ENCODE assay signal across 11 mouse cellular contexts in genomic region chr4:94557145-94557544, GRCm38 (mm10). TPM values are rescaled to one million over a fixed set of nuclear protein-coding genes. Genes with fewer than 3 reads are reported as not detected.
DNase-seq lines count a peak whose midpoint lies in the region; ATAC-seq and TF ChIP-seq lines count a peak whose summit lies in the region.
"Had no signal": no experiment of that assay in that cellular context is flagged by ENCODE, and none has a peak within 500 bp of the region (broad histone marks: within the 10 kb centered on the region; RNA-seq: fewer than 3 reads in every experiment).

No protein-coding gene starts in this region.

- no peak overlapping the region for H3K9ac ChIP-seq in kidney, embryonic 15.5 days
- H3K9ac ChIP-seq in heart, postnatal 0 days (replicated peaks; ENCODE audit: low read depth, low read length): no peak overlapping the region
- no peak overlapping the region for H3K9ac ChIP-seq in liver, postnatal 0 days (replicated peaks)

- no peaks in the 10 kb centered on the region for H3K9me3 ChIP-seq in kidney, embryonic 15.5 days (replicated peaks)
- H3K9me3 ChIP-seq in heart, postnatal 0 days (replicated peaks; ENCODE audit: control insufficient read depth, low read length): no peaks in the 10 kb centered on the region
- H3K9me3 ChIP-seq in liver, postnatal 0 days (ENCODE audit: low read length): no peaks in the 10 kb centered on the region

- ATAC-seq in kidney, embryonic 15.5 days (replicated peaks; ENCODE audit: low FRiP score): no peak
- no peak for ATAC-seq in heart, postnatal 0 days (ENCODE audit: insufficient read depth, low read depth)
- ATAC-seq in liver, postnatal 0 days: 0 out of 2 replicates have a peak, but pooled peaks have one; percentile 1
- no peak for ATAC-seq in megakaryocyte-erythroid progenitor cell, adult 5-6 weeks (replicated peaks; ENCODE audit: low FRiP score, low TSS enrichment, poor library complexity, severe bottlenecking)

- H3K4me2 ChIP-seq in kidney, embryonic 15.5 days: peak overlapping the region; percentile 63; the same call in 1 of the 2 replicates
- peak overlapping the region; percentile 79; the same call in 1 of the 2 replicates for H3K4me2 ChIP-seq in heart, postnatal 0 days (ENCODE audit: low read depth, low read length)
- H3K4me2 ChIP-seq in liver, postnatal 0 days (ENCODE audit: low read depth, low read length): peak overlapping the region; percentile 84; the same call in 1 of the 2 replicates

- H3K4me1 ChIP-seq in kidney, embryonic 15.5 days: peaks cover 9% of the 10 kb centered on the region; the same call in 1 of the 2 replicates
- peaks cover 10% of the 10 kb centered on the region for H3K4me1 ChIP-seq in kidney, adult 2 months (ENCODE audit: control insufficient read depth, insufficient read depth, low read length)
- H3K4me1 ChIP-seq in heart, postnatal 0 days (ENCODE audit: control insufficient read depth, insufficient read depth): peaks cover 8% of the 10 kb centered on the region; the same call in 1 of the 2 replicates
- peaks cover 13% of the 10 kb centered on the region for H3K4me1 ChIP-seq in liver, postnatal 0 days (ENCODE audit: insufficient read depth)

- no peak for TF ChIP-seq CTCF in kidney, adult 2 months (conservative IDR thresholded peaks at IDR 0.05; ENCODE audit: insufficient read depth, insufficient read length, low read depth, low read length)
- no peak for TF ChIP-seq CTCF in heart, postnatal 0 days (IDR thresholded peaks at IDR 0.05; ENCODE audit: low read depth)
- no peak for TF ChIP-seq CTCF in liver, postnatal 0 days (IDR thresholded peaks at IDR 0.05; ENCODE audit: low read depth)

- no peak overlapping the region for H3K4me3 ChIP-seq in kidney, embryonic 15.5 days (replicated peaks)
- no peak overlapping the region for H3K4me3 ChIP-seq in kidney, adult 2 months (ENCODE audit: insufficient read depth, low read depth, low read length)
- peak overlapping the region; percentile 100 for H3K4me3 ChIP-seq in heart, postnatal 0 days (ENCODE audit: low read depth, low read length)
- H3K4me3 ChIP-seq in liver, postnatal 0 days (ENCODE audit: low read depth, low read length): peak overlapping the region; percentile 94

- WGBS in kidney, embryonic 15.5 days: 73% methylated on average over 7 of the region's 7 CpGs
- WGBS in kidney, adult 2 months: 71% methylated on average over 7 of the region's 7 CpGs
- WGBS in heart, postnatal 0 days: 74% methylated on average over 7 of the region's 7 CpGs
- WGBS in liver, postnatal 0 days (ENCODE audit: insufficient replicate concordance): 81% methylated on average over 7 of the region's 7 CpGs

- no peaks in the 10 kb centered on the region for H3K36me3 ChIP-seq in kidney, embryonic 15.5 days
- H3K36me3 ChIP-seq in kidney, adult 2 months (ENCODE audit: control insufficient read depth, insufficient read depth, low read length): no peaks in the 10 kb centered on the region
- H3K36me3 ChIP-seq in heart, postnatal 0 days (replicated peaks; ENCODE audit: control insufficient read depth, insufficient read depth, low read length): no peaks in the 10 kb centered on the region
- H3K36me3 ChIP-seq in liver, postnatal 0 days (replicated peaks; ENCODE audit: insufficient read depth, low read length): no peaks in the 10 kb centered on the region

- no peaks in the 10 kb centered on the region for H3K27me3 ChIP-seq in kidney, embryonic 15.5 days
- no peaks in the 10 kb centered on the region for H3K27me3 ChIP-seq in kidney, adult 2 months (replicated peaks; ENCODE audit: control insufficient read depth, insufficient read depth, low read length)
- no peaks in the 10 kb centered on the region for H3K27me3 ChIP-seq in heart, postnatal 0 days (ENCODE audit: control insufficient read depth, insufficient read depth, low read length)
- H3K27me3 ChIP-seq in liver, postnatal 0 days (ENCODE audit: insufficient read depth, low read length): no peaks in the 10 kb centered on the region
- H3K27me3 ChIP-seq: Patski had no signal

- no peak for TF ChIP-seq EP300 in heart, postnatal 0 days (IDR thresholded peaks at IDR 0.05; ENCODE audit: low read depth)
- no peak for TF ChIP-seq EP300 in liver, postnatal 0 days (IDR thresholded peaks at IDR 0.05; ENCODE audit: low read depth)

- no peak for TF ChIP-seq POLR2A in kidney, adult 2 months (IDR thresholded peaks at IDR 0.05; ENCODE audit: low read depth, low read length)

- no peak overlapping the region for H3K27ac ChIP-seq in kidney, embryonic 15.5 days
- no peak overlapping the region for H3K27ac ChIP-seq in kidney, adult 2 months (ENCODE audit: insufficient read depth, low read depth, low read length)
- no peak overlapping the region for H3K27ac ChIP-seq in heart, postnatal 0 days (ENCODE audit: low read depth)
- H3K27ac ChIP-seq in liver, postnatal 0 days (ENCODE audit: low read depth): peak overlapping the region; percentile 83; the same call in 1 of the 2 replicates

- DNase-seq in kidney, adult 2 months: no peak
- peak; percentile 37 for DNase-seq in cerebellum, adult 9-10 months
- no peak for DNase-seq in heart, postnatal 0 days (ENCODE audit: low spot score)
- DNase-seq in liver, postnatal 0 days: no peak
- no peak for DNase-seq in embryo, embryonic 10.5 days (ENCODE audit: low spot score)
- no peak for DNase-seq in right cerebral cortex, postnatal 14 days

RNA-seq across cellular contexts. Expression of gene Caap1, which starts 0.5 kb away (rescaled TPM):
- polyA plus RNA-seq in kidney, embryonic 15.5 days (2015; fragmentation: Nextera tagmentation; extraction: Ambion mirVana): 23.6 and 23.9 TPM in 2 replicates
- 2.4 and 2.9 TPM in 2 replicates for polyA plus RNA-seq in kidney, adult 2 months (2012; rRNA removed)
- 4.1 and 9.5 TPM in 2 replicates for total RNA-seq in heart, postnatal 0 days (2014; rRNA removed; ENCODE audit: low replicate concordance)
- 5.8 and 7.2 TPM in 2 replicates for polyA plus RNA-seq in heart, postnatal 0 days (2015; fragmentation: Nextera tagmentation; extraction: Ambion mirVana)
- polyA plus RNA-seq in liver, postnatal 0 days (2015; fragmentation: Nextera tagmentation; extraction: Ambion mirVana): 6.9 TPM in 2 replicates
- 15.3 and 23.8 TPM in 2 replicates for total RNA-seq in megakaryocyte-erythroid progenitor cell, adult 5-6 weeks (2014; fragmentation: Nextera tagmentation)
- 29.9 and 34.4 TPM in 2 replicates for total RNA-seq in megakaryocyte-erythroid progenitor cell, adult 5-6 weeks (2017)

RNA-seq across cellular contexts. Expression of gene Gm10306, which starts 0.8 kb away (rescaled TPM):
- polyA plus RNA-seq in kidney, embryonic 15.5 days (2015; fragmentation: Nextera tagmentation; extraction: Ambion mirVana): not detected in 2 replicates
- polyA plus RNA-seq in kidney, adult 2 months (2012; rRNA removed): not detected in 2 replicates
- total RNA-seq in heart, postnatal 0 days (2014; rRNA removed; ENCODE audit: low replicate concordance): not detected in 2 replicates
- 0.26 TPM in 1 of 2 replicates, not detected in the other for polyA plus RNA-seq in heart, postnatal 0 days (2015; fragmentation: Nextera tagmentation; extraction: Ambion mirVana)
- 0.34 TPM in 1 of 2 replicates, not detected in the other for polyA plus RNA-seq in liver, postnatal 0 days (2015; fragmentation: Nextera tagmentation; extraction: Ambion mirVana)
- not detected in 2 replicates for total RNA-seq in megakaryocyte-erythroid progenitor cell, adult 5-6 weeks (2014; fragmentation: Nextera tagmentation)
- not detected in 2 replicates for total RNA-seq in megakaryocyte-erythroid progenitor cell, adult 5-6 weeks (2017)
- total RNA-seq: common myeloid progenitor, adult 5-6 weeks; left cerebral cortex, adult 8-10 months had no signal

RNA-seq across cellular contexts. Expression of gene Plaa, which starts 45.9 kb away (rescaled TPM):
- 70.7 and 75.6 TPM in 2 replicates for polyA plus RNA-seq in kidney, embryonic 15.5 days (2015; fragmentation: Nextera tagmentation; extraction: Ambion mirVana)
- polyA plus RNA-seq in kidney, adult 2 months (2012; rRNA removed): 26.5 and 41.9 TPM in 2 replicates
- total RNA-seq in heart, postnatal 0 days (2014; rRNA removed; ENCODE audit: low replicate concordance): 45.8 and 59.1 TPM in 2 replicates
- 45.6 and 48.5 TPM in 2 replicates for polyA plus RNA-seq in heart, postnatal 0 days (2015; fragmentation: Nextera tagmentation; extraction: Ambion mirVana)
- polyA plus RNA-seq in liver, postnatal 0 days (2015; fragmentation: Nextera tagmentation; extraction: Ambion mirVana): 26.4 and 27.7 TPM in 2 replicates
- total RNA-seq in megakaryocyte-erythroid progenitor cell, adult 5-6 weeks (2014; fragmentation: Nextera tagmentation): 53.9 and 74.0 TPM in 2 replicates
- total RNA-seq in megakaryocyte-erythroid progenitor cell, adult 5-6 weeks (2017): 131 and 154 TPM in 2 replicates

RNA-seq across cellular contexts. Expression of gene Ift74, which starts 57.1 kb away (rescaled TPM):
- 40.6 and 43.9 TPM in 2 replicates for polyA plus RNA-seq in kidney, embryonic 15.5 days (2015; fragmentation: Nextera tagmentation; extraction: Ambion mirVana)
- polyA plus RNA-seq in kidney, adult 2 months (2012; rRNA removed): 1.6 and 2.0 TPM in 2 replicates
- total RNA-seq in heart, postnatal 0 days (2014; rRNA removed; ENCODE audit: low replicate concordance): 0.92 and 3.4 TPM in 2 replicates
- polyA plus RNA-seq in heart, postnatal 0 days (2015; fragmentation: Nextera tagmentation; extraction: Ambion mirVana): 10.3 and 12.6 TPM in 2 replicates
- 4.2 and 4.4 TPM in 2 replicates for polyA plus RNA-seq in liver, postnatal 0 days (2015; fragmentation: Nextera tagmentation; extraction: Ambion mirVana)
- 6.9 and 8.2 TPM in 2 replicates for total RNA-seq in megakaryocyte-erythroid progenitor cell, adult 5-6 weeks (2014; fragmentation: Nextera tagmentation)
- 18.3 and 20.9 TPM in 2 replicates for total RNA-seq in megakaryocyte-erythroid progenitor cell, adult 5-6 weeks (2017)

Comparison
In these comparisons a context has a peak if more than half of its experiments do, and no peak if none do; other contexts are left out.
1. H3K4me3 ChIP-seq: peak in heart, postnatal 0 days (single experiment) and liver, postnatal 0 days (single experiment); none in kidney, embryonic 15.5 days (single experiment) and kidney, adult 2 months (single experiment).
2. Peak in every context shown above with its lines, with median percentiles within 50 percentile points of each other: H3K4me2 ChIP-seq.